Mouse (Mus musculus) CD4-positive, CD25-positive, alpha-beta regulatory T cell, adult 9 weeks (primary cell): ENCODE data around the gene 4933428G20Rik. TPM values are rescaled to one million over a fixed set of nuclear protein-coding genes. Genes with fewer than 3 reads are reported as not detected.

ENCODE experiments used
- polyA plus RNA-seq: library from polyadenylated mRNA; unstranded; fragments of 100-300 nt; shearing (Covaris generic); gene quantifications from one replicate; pipeline ENCODE4 v1.2.1, GENCODE M21; 2017

4933428G20Rik gene
- not detected for polyA plus RNA-seq

GRCm38 (mm10) chr11:97499865-97500719 is at the start of gene 4933428G20Rik:
TSS of gene 4933428G20Rik (minus strand) at chr11:97500340.

Other genes starting within 250 kb of the 4933428G20Rik start
- gene Npepps, start 219.7 kb downstream of the 4933428G20Rik start, polyA plus RNA-seq = 28.4 TPM
- 32.8 TPM for gene Mrpl45, start 184.6 kb downstream of the 4933428G20Rik start, polyA plus RNA-seq
- 0.24 TPM for gene Gpr179, start 148.3 kb downstream of the 4933428G20Rik start, polyA plus RNA-seq
- 1.2 TPM for gene Socs7, start 137.8 kb downstream of the 4933428G20Rik start, polyA plus RNA-seq
- not detected for gene Arhgap23, start 84.8 kb downstream of the 4933428G20Rik start, polyA plus RNA-seq
- not detected for gene Srcin1, start 75.8 kb upstream of the 4933428G20Rik start, polyA plus RNA-seq
- gene Epop, start 129.4 kb upstream of the 4933428G20Rik start, polyA plus RNA-seq = 0.73 TPM
- gene Mllt6, start 163.1 kb upstream of the 4933428G20Rik start, polyA plus RNA-seq = 10.3 TPM
- gene Cisd3, start 185.5 kb upstream of the 4933428G20Rik start, polyA plus RNA-seq = 93.6 TPM
- gene Pcgf2, start 200.2 kb upstream of the 4933428G20Rik start, polyA plus RNA-seq = 1.8 TPM
- gene Psmb3, start 203.1 kb upstream of the 4933428G20Rik start, polyA plus RNA-seq = 537 TPM
- 2.0 TPM for gene Pip4k2b, start 244.4 kb upstream of the 4933428G20Rik start, polyA plus RNA-seq